ENCODE assay signal across 14 mouse cellular contexts in the genomic region with DNA sequence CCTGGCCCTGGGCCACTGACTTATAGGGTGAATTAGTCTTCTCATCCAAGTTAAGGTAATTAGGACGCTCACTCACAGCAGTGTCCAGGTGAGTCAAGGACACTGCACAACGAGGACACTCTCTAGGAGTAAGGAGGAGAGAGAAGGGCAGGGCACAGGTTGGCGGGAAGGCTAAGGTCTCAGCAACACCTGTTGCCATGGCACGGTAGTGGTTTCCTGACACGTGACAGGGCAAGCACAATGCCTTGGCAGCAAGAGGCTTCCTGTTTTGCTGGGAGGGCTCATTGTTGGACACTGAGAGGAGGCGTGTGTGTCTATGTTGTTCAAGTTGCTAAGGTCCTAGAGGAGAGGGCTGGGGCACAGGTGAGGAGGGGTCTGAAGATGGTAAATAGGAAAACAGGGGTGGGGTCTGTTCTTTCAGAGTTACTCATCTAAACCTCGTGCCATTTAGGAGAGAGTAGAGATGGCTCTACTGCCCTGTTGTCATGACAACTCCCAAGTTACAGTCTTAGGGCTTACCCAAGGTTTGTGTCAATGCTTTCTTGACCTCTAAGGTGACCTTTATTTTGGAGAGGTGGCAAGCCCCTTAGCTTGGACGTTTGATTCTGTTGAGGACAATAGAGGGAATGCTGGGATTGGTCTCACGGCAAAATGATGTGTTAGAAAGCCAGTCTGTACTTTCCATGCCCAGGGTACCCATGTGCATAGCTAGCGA. TPM values are rescaled to one million over a fixed set of nuclear protein-coding genes. Genes with fewer than 3 reads are reported as not detected.
DNase-seq lines count a peak whose midpoint lies in the region; ATAC-seq and TF ChIP-seq lines count a peak whose summit lies in the region.
"Had no signal": no experiment of that assay in that cellular context is flagged by ENCODE, and none has a peak within 500 bp of the region (broad histone marks: within the 10 kb centered on the region; RNA-seq: fewer than 3 reads in every experiment).

No protein-coding gene starts in this region.

- no peak overlapping the region for H3K4me3 ChIP-seq in kidney, embryonic 15.5 days (replicated peaks)
- H3K4me3 ChIP-seq in hindbrain, postnatal 0 days (ENCODE audit: low read length) = no peak overlapping the region
- H3K4me3 ChIP-seq: limb, embryonic 10.5 days; neural tube, embryonic 12.5 days had no signal

- H3K4me2 ChIP-seq in kidney, embryonic 15.5 days = no peak overlapping the region
- H3K4me2 ChIP-seq in hindbrain, postnatal 0 days (ENCODE audit: low read depth, low read length) = no peak overlapping the region
- H3K4me2 ChIP-seq: neural tube, embryonic 12.5 days had no signal

- DNase-seq in kidney, postnatal 10 days = peak; percentile 27
- DNase-seq in thymus, postnatal 25 days = peak; percentile 87
- DNase-seq in layer of hippocampus, postnatal 10 days (ENCODE audit: low spot score in 2 of 2) = no peak
- DNase-seq in hindbrain, postnatal 0 days (ENCODE audit: low spot score) = no peak
- DNase-seq in right cerebral cortex, postnatal 25 days = no peak
- DNase-seq: adrenal gland, postnatal 25 days; gastrocnemius, postnatal 14 days; right cerebral cortex, postnatal 14 days had no signal

- no peaks in the 10 kb centered on the region for H3K9me3 ChIP-seq in kidney, embryonic 15.5 days (replicated peaks)
- no peaks in the 10 kb centered on the region for H3K9me3 ChIP-seq in hindbrain, postnatal 0 days (ENCODE audit: low read length)
- H3K9me3 ChIP-seq: limb, embryonic 10.5 days; neural tube, embryonic 12.5 days had no signal

- no peak overlapping the region for H3K9ac ChIP-seq in kidney, embryonic 15.5 days
- no peak overlapping the region for H3K9ac ChIP-seq in hindbrain, postnatal 0 days (replicated peaks; ENCODE audit: low read length)
- H3K9ac ChIP-seq: neural tube, embryonic 12.5 days had no signal

- H3K27me3 ChIP-seq in kidney, embryonic 15.5 days = no peaks in the 10 kb centered on the region
- H3K27me3 ChIP-seq in hindbrain, postnatal 0 days (ENCODE audit: insufficient read depth, low read length) = no peaks in the 10 kb centered on the region
- H3K27me3 ChIP-seq: neural tube, embryonic 12.5 days had no signal

- 75% methylated on average over 10 of the region's 10 CpGs for WGBS in kidney, embryonic 15.5 days
- 68% methylated on average over 10 of the region's 10 CpGs for WGBS in hindbrain, postnatal 0 days

- no peak for TF ChIP-seq CTCF in hindbrain, postnatal 0 days (IDR thresholded peaks at IDR 0.05; ENCODE audit: low read depth)

- no peaks in the 10 kb centered on the region for H3K36me3 ChIP-seq in kidney, embryonic 15.5 days
- no peaks in the 10 kb centered on the region for H3K36me3 ChIP-seq in hindbrain, postnatal 0 days (ENCODE audit: insufficient read depth, low read length)
- H3K36me3 ChIP-seq: limb, embryonic 10.5 days; neural tube, embryonic 12.5 days had no signal

- H3K4me1 ChIP-seq in kidney, embryonic 15.5 days = no peaks in the 10 kb centered on the region
- no peaks in the 10 kb centered on the region for H3K4me1 ChIP-seq in hindbrain, postnatal 0 days (ENCODE audit: insufficient read depth, low read length)
- H3K4me1 ChIP-seq: neural tube, embryonic 12.5 days had no signal

- H3K27ac ChIP-seq in kidney, embryonic 15.5 days = no peak overlapping the region
- no peak overlapping the region for H3K27ac ChIP-seq in hindbrain, postnatal 0 days
- H3K27ac ChIP-seq: limb, embryonic 10.5 days; neural tube, embryonic 12.5 days had no signal

- no peak for ATAC-seq in kidney, embryonic 15.5 days (replicated peaks; ENCODE audit: low FRiP score)
- peak; percentile 71 for ATAC-seq in activated CD4-positive, CD25-positive, alpha-beta regulatory T cell, adult 4 months
- peak; percentile 71 for ATAC-seq in megakaryocyte progenitor cell, adult 5-6 weeks (replicated peaks; ENCODE audit: poor library complexity)
- no peak for ATAC-seq in hindbrain, postnatal 0 days

RNA-seq across cellular contexts. Expression of a gene that starts 8.3 kb away (rescaled TPM):
- polyA plus RNA-seq in kidney, embryonic 15.5 days (2015; fragmentation: Nextera tagmentation; extraction: Ambion mirVana) = 0.17 and 0.18 TPM in 2 replicates
- polyA plus RNA-seq in activated CD4-positive, CD25-positive, alpha-beta regulatory T cell, adult 4 months (2017; shearing (Covaris generic)) = 100 to 1,000 TPM; 243 to 261 TPM
- 0.17 and 0.22 TPM in 2 replicates for total RNA-seq in megakaryocyte progenitor cell, adult 5-6 weeks (2015)
- total RNA-seq in megakaryocyte progenitor cell, adult 5-6 weeks (2017) = not detected in 2 replicates
- not detected for total RNA-seq in layer of hippocampus, postnatal 10 days (2021)
- total RNA-seq in hindbrain, postnatal 0 days (2014; rRNA removed) = 0.40 TPM in 1 of 2 replicates, not detected in the other
- not detected in 2 replicates for polyA plus RNA-seq in hindbrain, postnatal 0 days (2015; fragmentation: Nextera tagmentation; extraction: Ambion mirVana)
- total RNA-seq: megakaryocyte-erythroid progenitor cell, adult 5-6 weeks had no signal

Comparison
In these comparisons a context has a peak if more than half of its experiments do, and no peak if none do; other contexts are left out.
1. DNase-seq: peak in kidney, postnatal 10 days (single experiment) and thymus, postnatal 25 days (single experiment); none in layer of hippocampus, postnatal 10 days (0 of 2), hindbrain, postnatal 0 days (single experiment) and right cerebral cortex, postnatal 25 days (single experiment).
2. ATAC-seq: peak in activated CD4-positive, CD25-positive, alpha-beta regulatory T cell, adult 4 months (single experiment) and megakaryocyte progenitor cell, adult 5-6 weeks (single experiment); none in kidney, embryonic 15.5 days (single experiment) and hindbrain, postnatal 0 days (single experiment).